Mouse (Mus musculus): ENCODE data around the gene Pithd1. TPM values are rescaled to one million over a fixed set of nuclear protein-coding genes. Genes with fewer than 3 reads are reported as not detected.

Gene Pithd1
- total and polyA plus RNA-seq, 3 experiments: 62.8 to 77.7 TPM; not detected in 1

GRCm38 (mm10) chr4:136016059-136016602 is 29.1 kb upstream of the Pithd1 start:
- no peak for DNase-seq (ENCODE audit: low read depth, low spot score)
- Histone ChIP-seq H3K9me3 (replicated peaks; ENCODE audit: insufficient read depth, low read length) (no peaks in the 10 kb centered on the region), H3K4me1 (ENCODE audit: control insufficient read depth in 1 of 2, insufficient read depth in 2 of 2, low read length in 2 of 2) (peaks cover 9 to 10% of the 10 kb centered on the region in 2 experiments), H3K27ac (ENCODE audit: control insufficient read depth, low read depth, low read length) (no peak overlapping the region), H3K9ac (ENCODE audit: control insufficient read depth, low read depth, low read length, poor library complexity, severe bottlenecking) (no peak overlapping the region), H3K79me2 (ENCODE audit: control insufficient read depth, insufficient read depth, low read length, poor library complexity) (peaks cover 58% of the 10 kb centered on the region), H3K27me3 (ENCODE audit: control insufficient read depth in 1 of 2, insufficient read depth in 2 of 2, low read length in 2 of 2) (no peaks in the 10 kb centered on the region), H3K4me3 (ENCODE audit: control insufficient read depth in 1 of 2, insufficient read depth in 1 of 2, low read depth in 2 of 2, low read length in 2 of 2) (no peak overlapping the region), H3K36me3 (ENCODE audit: control insufficient read depth in 1 of 2, insufficient read depth in 2 of 2, low read length in 2 of 2) (peaks cover 17 to 18% of the 10 kb centered on the region in 2 experiments)
- TF ChIP-seq CHD2 (IDR thresholded peaks at IDR 0.05; ENCODE audit: low read length) (no peak), GATA1 (IDR thresholded peaks at IDR 0.05; ENCODE audit: low read depth, low read length) (no peak), MAX (IDR thresholded peaks at IDR 0.05; ENCODE audit: low read length) (no peak), E2F4 (IDR thresholded peaks at IDR 0.05; ENCODE audit: borderline replicate concordance, low read depth, low read length) (no peak), ZMIZ1 (IDR thresholded peaks at IDR 0.05; ENCODE audit: low read depth, low read length) (no peak), ETS1 (IDR thresholded peaks at IDR 0.05; ENCODE audit: low read depth, low read length) (no peak), RAD21 (IDR thresholded peaks at IDR 0.05; ENCODE audit: low read depth, low read length) (no peak), BHLHE40 (IDR thresholded peaks at IDR 0.05; ENCODE audit: borderline replicate concordance, low read depth, low read length) (no peak), POLR2AphosphoS2 (IDR thresholded peaks at IDR 0.05; ENCODE audit: low read length) (no peak), TAL1 (IDR thresholded peaks at IDR 0.05; ENCODE audit: low read length) (no peak), GABPA (IDR thresholded peaks at IDR 0.05; ENCODE audit: low read depth, low read length) (no peak), CTCF (IDR thresholded peaks at IDR 0.05 in 2 of 3, conservative IDR thresholded peaks at IDR 0.05 in 1 of 3; ENCODE audit: control insufficient read depth in 1 of 3, insufficient read depth in 1 of 3, low read depth in 2 of 3, low read length in 3 of 3, poor library complexity in 1 of 3, severe bottlenecking in 1 of 3) (no peak), MEF2A (IDR thresholded peaks at IDR 0.05; ENCODE audit: extremely low read depth, insufficient replicate concordance, low read depth, low read length, poor library complexity, severe bottlenecking) (no peak), MAFK (IDR thresholded peaks at IDR 0.05; ENCODE audit: borderline replicate concordance, low read depth, low read length) (no peak), ZC3H11A (IDR thresholded peaks at IDR 0.05; ENCODE audit: low read depth, low read length) (no peak), EP300 (IDR thresholded peaks at IDR 0.05; ENCODE audit: low read depth in 1 of 2, low read length in 2 of 2) (no peak), UBTF (IDR thresholded peaks at IDR 0.05; ENCODE audit: borderline replicate concordance, insufficient read depth, low read depth, low read length) (no peak), MAZ (IDR thresholded peaks at IDR 0.05; ENCODE audit: low read depth, low read length) (no peak), MYC (IDR thresholded peaks at IDR 0.05; ENCODE audit: low read depth, low read length) (no peak), RCOR1 (IDR thresholded peaks at IDR 0.05; ENCODE audit: low read depth, low read length) (no peak)

GRCm38 (mm10) chr4:136010586-136010985 is 23.5 kb upstream of the Pithd1 start:
- Histone ChIP-seq H3K27me3 (ENCODE audit: control insufficient read depth in 1 of 2, insufficient read depth in 2 of 2, low read length in 2 of 2) (no peaks in the 10 kb centered on the region), H3K4me3 (ENCODE audit: control insufficient read depth in 1 of 2, insufficient read depth in 1 of 2, low read depth in 2 of 2, low read length in 2 of 2) (no peak overlapping the region), H3K36me3 (ENCODE audit: control insufficient read depth in 1 of 2, insufficient read depth in 2 of 2, low read length in 2 of 2) (peaks cover 0 to 38% of the 10 kb centered on the region in 2 experiments; a peak in 2 of 4 replicates), H3K79me2 (ENCODE audit: control insufficient read depth, insufficient read depth, low read length, poor library complexity) (peaks cover 9% of the 10 kb centered on the region), H3K27ac (ENCODE audit: control insufficient read depth, low read depth, low read length) (no peak overlapping the region), H3K9ac (ENCODE audit: control insufficient read depth, low read depth, low read length, poor library complexity, severe bottlenecking) (no peak overlapping the region), H3K4me1 (ENCODE audit: control insufficient read depth in 1 of 2, insufficient read depth in 2 of 2, low read length in 2 of 2) (no peaks in the 10 kb centered on the region), H3K9me3 (replicated peaks; ENCODE audit: insufficient read depth, low read length) (no peaks in the 10 kb centered on the region)
- no peak for DNase-seq (ENCODE audit: low read depth, low spot score)
- no peak for TF ChIP-seq GATA1 (IDR thresholded peaks at IDR 0.05; ENCODE audit: low read depth, low read length)
- TF ChIP-seq NRF1 (IDR thresholded peaks at IDR 0.05; ENCODE audit: insufficient read depth, low read depth, low read length, poor library complexity, severe bottlenecking): no peak
- no peak for TF ChIP-seq ELF1 (IDR thresholded peaks at IDR 0.05; ENCODE audit: low read depth, low read length)
- TF ChIP-seq MAX (IDR thresholded peaks at IDR 0.05; ENCODE audit: low read length): no peak
- TF ChIP-seq POLR2AphosphoS2 (IDR thresholded peaks at IDR 0.05; ENCODE audit: low read length): no peak
- no peak for TF ChIP-seq MEF2A (IDR thresholded peaks at IDR 0.05; ENCODE audit: extremely low read depth, insufficient replicate concordance, low read depth, low read length, poor library complexity, severe bottlenecking)
- TF ChIP-seq MAFK (IDR thresholded peaks at IDR 0.05; ENCODE audit: borderline replicate concordance, low read depth, low read length): no peak
